Mouse (Mus musculus) E14TG2a.4 (cell line): ENCODE measurements around the gene Hyou1.
"Not testable (repeated sequence)": the region's sequence is repeated elsewhere in the genome, so short reads cannot be mapped to it uniquely, and the experiment has no call there.

Experiments used
- H3K27me3 ChIP-seq: 2 replicates; pipeline ENCODE4 v1.6.1; 2014; ENCODE audit warnings: low read length, control low read depth; ENCODE audit not compliant: insufficient read depth
- H3K36me3 ChIP-seq: 2 replicates; pipeline ENCODE4 v1.6.1; 2014; ENCODE audit warnings: low read length, control low read depth; ENCODE audit not compliant: insufficient read depth
- H3K4me1 ChIP-seq: replicated peaks from 2 replicates; pipeline ENCODE4 v1.6.1; 2014; ENCODE audit warnings: low read depth, low read length, control low read depth
- H3K4me3 ChIP-seq: replicated peaks from 2 replicates; pipeline ENCODE4 v1.5.1; 2014; ENCODE audit warnings: mild to moderate bottlenecking, low read length
- H3K9me3 ChIP-seq: 2 replicates; pipeline ENCODE4 v1.6.1; 2014; ENCODE audit warnings: low read length, control low read depth
- CTCF ChIP-seq: conservative IDR thresholded peaks from 2 replicates; pipeline ENCODE4 v1.5.1; 2014; ENCODE audit warnings: low read length
- NANOG ChIP-seq: IDR thresholded peaks from 2 replicates; pipeline ENCODE4 v1.6.1; 2014; ENCODE audit warnings: borderline replicate concordance, low read length, mixed read lengths
- POU5F1 ChIP-seq: IDR thresholded peaks from 2 replicates; pipeline ENCODE4 v1.6.1; 2014; ENCODE audit warnings: low read length, borderline replicate concordance

The Hyou1 gene

DNA sequence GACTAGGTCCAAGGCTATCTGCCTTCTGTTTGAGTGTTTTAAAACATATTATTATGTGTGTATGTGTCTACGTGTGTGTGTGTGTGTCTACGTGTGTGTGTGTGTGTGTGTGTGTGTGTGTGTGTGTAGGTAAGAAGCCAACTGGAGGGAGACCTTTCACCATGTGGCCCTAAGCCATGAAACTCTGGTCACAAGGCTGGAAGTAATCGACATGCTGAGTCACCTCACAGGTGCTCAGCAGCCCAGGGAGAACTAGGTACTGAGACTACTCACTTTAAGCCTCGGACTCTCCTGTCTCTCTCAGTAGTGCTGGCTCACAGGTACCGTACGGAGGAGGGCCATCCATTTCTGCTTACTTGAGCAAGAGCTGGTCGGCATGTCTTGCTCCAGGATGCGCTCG is 32.1 kb upstream of the Hyou1 start:
- no peak for TF ChIP-seq NANOG
- TF ChIP-seq CTCF = no peak
- no peak for TF ChIP-seq POU5F1

DNA sequence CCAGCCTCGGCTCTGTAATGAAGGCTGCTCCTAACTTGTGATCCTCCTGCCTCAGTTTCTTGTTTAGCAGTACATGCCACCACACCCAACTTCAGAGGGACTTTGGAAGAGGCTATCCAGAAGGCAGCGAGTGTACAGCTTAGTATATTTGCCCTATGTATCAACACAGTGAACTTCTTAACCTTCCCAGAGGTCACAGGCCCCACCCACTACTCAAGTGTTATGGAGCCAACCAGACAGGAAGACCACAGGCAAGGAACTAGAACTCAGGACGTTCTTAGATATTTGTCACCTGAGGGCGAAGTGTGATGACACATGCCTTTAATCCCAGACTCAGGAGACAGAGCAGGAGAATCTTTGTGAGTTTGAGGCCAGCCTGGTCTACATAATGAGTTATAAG is 31.7 kb upstream of the Hyou1 start:
- peaks cover 69% of the 10 kb centered on the region for H3K4me1 ChIP-seq
- no peaks in the 10 kb centered on the region for H3K9me3 ChIP-seq
- 0 out of 2 replicates have a peak overlapping the region, but pooled peaks have one; percentile 10 for H3K4me3 ChIP-seq
- peaks cover 54% of the 10 kb centered on the region for H3K36me3 ChIP-seq
- TF ChIP-seq NANOG (no peak), CTCF (no peak), POU5F1 (no peak)
- H3K27me3 ChIP-seq = no peaks in the 10 kb centered on the region

More for the DNA sequence above, 32.1 kb upstream of the Hyou1 start:
- Histone ChIP-seq H3K27me3 (no peaks in the 10 kb centered on the region), H3K9me3 (no peaks in the 10 kb centered on the region), H3K4me1 (peaks cover 69% of the 10 kb centered on the region), H3K4me3 (0 out of 2 replicates have a peak overlapping the region, but pooled peaks have one; percentile 10), H3K36me3 (peaks cover 54% of the 10 kb centered on the region)

DNA sequence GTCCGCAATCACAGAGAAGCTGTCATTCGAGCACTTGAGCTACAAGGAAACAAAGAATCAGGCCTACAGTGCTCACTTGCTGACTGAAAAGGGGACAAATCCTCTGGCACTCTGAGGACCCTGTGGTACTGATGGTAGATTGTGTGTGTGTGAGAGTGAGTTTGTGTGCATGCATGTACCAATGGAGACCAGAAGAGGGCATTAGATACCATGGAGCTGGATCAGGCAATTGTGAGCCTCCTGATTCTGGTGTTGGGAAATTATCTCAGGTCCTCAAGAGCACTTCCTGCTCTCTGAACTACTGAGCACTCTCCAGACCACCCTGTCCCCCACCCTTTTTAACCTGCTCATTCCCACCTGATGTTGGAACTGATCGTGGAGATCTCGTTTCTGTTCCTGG is 30.7 kb upstream of the Hyou1 start:
- H3K27me3 ChIP-seq = no peaks in the 10 kb centered on the region
- no peaks in the 10 kb centered on the region for H3K9me3 ChIP-seq
- TF ChIP-seq CTCF (peak; percentile 28; the same call in 1 of the 2 replicates), POU5F1 (no peak)
- H3K36me3 ChIP-seq = peaks cover 58% of the 10 kb centered on the region
- 0 out of 2 replicates have a peak overlapping the region, but pooled peaks have one; percentile 7 for H3K4me3 ChIP-seq
- H3K4me1 ChIP-seq = peaks cover 69% of the 10 kb centered on the region

GRCm38 (mm10) chr9:44351396-44351795 is 27.9 kb upstream of the Hyou1 start:
- TF ChIP-seq CTCF (no peak), NANOG (no peak), POU5F1 (no peak)

GRCm38 (mm10) chr9:44352337-44352736 is 27.0 kb upstream of the Hyou1 start:
- no peak for TF ChIP-seq POU5F1
- TF ChIP-seq CTCF = no peak
- TF ChIP-seq NANOG = no peak
- Histone ChIP-seq H3K9me3 (no peaks in the 10 kb centered on the region), H3K4me3 (peak overlapping the region; percentile 24; the same call in 1 of the 2 replicates), H3K36me3 (peaks cover 94% of the 10 kb centered on the region), H3K27me3 (no peaks in the 10 kb centered on the region), H3K4me1 (peaks cover 44% of the 10 kb centered on the region)

More at GRCm38 (mm10) chr9:44351396-44351795, 27.9 kb upstream of the Hyou1 start:
- Histone ChIP-seq H3K9me3 (no peaks in the 10 kb centered on the region), H3K36me3 (peaks cover 87% of the 10 kb centered on the region), H3K4me3 (no peak overlapping the region), H3K27me3 (no peaks in the 10 kb centered on the region), H3K4me1 (peaks cover 52% of the 10 kb centered on the region)

DNA sequence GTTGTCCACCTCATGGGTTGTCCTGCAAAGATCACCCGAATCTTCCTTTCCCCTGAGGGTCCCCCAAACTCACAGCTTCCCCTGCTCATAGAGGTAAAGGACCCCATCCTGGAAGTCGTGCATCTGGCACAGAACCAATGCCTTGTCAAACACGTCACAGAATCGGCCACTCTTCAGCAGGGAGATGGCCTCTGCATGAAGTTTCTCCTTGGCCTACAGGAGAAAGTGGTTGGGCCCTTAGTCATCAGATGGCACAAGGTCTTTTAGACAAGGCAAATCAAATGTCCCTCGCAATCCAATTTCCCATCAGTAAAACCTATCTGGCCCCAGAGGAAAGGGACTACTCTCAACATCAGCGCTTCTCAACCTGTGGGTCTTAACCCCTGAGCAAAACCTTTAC is 26.1 kb upstream of the Hyou1 start:
- H3K4me3 ChIP-seq = peak overlapping the region; percentile 24; the same call in 1 of the 2 replicates
- peaks cover 36% of the 10 kb centered on the region for H3K4me1 ChIP-seq
- H3K9me3 ChIP-seq = no peaks in the 10 kb centered on the region
- TF ChIP-seq NANOG (no peak), POU5F1 (no peak), CTCF (no peak)
- no peaks in the 10 kb centered on the region for H3K27me3 ChIP-seq
- peaks cover 94% of the 10 kb centered on the region for H3K36me3 ChIP-seq

GRCm38 (mm10) chr9:44357207-44357606 is 22.1 kb upstream of the Hyou1 start:
- no peak overlapping the region for H3K4me3 ChIP-seq

GRCm38 (mm10) chr9:44361190-44361917 is 17.9 kb upstream of the Hyou1 start, which contains the start of gene Vps11:
Gene Vps11 (minus strand): TSS chr9:44361670.
- Histone ChIP-seq H3K4me3 (peak within 1 kb of the TSS; percentile 97), H3K4me1 (peaks cover 19% of the 10 kb centered on the region), H3K27me3 (no peaks in the 10 kb centered on the region), H3K36me3 (peaks cover 37% of the 10 kb centered on the region), H3K9me3 (no peaks in the 10 kb centered on the region)
- TF ChIP-seq NANOG (no peak), CTCF (no peak), POU5F1 (no peak)

More at GRCm38 (mm10) chr9:44357207-44357606, 22.1 kb upstream of the Hyou1 start:
- Histone ChIP-seq H3K36me3 (peaks cover 79% of the 10 kb centered on the region), H3K4me1 (peaks cover 31% of the 10 kb centered on the region), H3K9me3 (no peaks in the 10 kb centered on the region), H3K27me3 (no peaks in the 10 kb centered on the region)
- no peak for TF ChIP-seq NANOG
- TF ChIP-seq CTCF = peak; percentile 28; the same call in 1 of the 2 replicates
- no peak for TF ChIP-seq POU5F1

DNA sequence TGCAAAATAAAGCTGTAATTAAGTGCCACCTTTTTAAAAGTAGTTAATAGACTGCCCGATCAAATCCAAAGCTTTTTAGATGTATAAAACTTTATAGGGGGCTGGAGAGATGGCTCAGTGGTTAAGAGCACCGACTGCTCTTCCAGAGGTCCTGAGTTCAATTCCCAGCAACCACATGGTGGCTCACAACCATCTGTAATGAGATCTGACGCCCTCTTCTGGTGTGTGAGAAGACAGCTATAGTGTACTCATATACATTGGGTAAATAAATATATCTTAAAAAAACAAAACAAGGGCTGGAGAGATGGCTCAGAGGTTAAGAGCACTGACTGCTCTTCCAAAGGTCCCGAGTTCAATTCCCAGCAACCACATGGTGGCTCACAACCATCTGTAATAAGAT is 17.4 kb upstream of the Hyou1 start:
- Histone ChIP-seq H3K4me3 (peak overlapping the region; percentile 97), H3K36me3 (peaks cover 32% of the 10 kb centered on the region), H3K4me1 (peaks cover 19% of the 10 kb centered on the region)
- H3K9me3 ChIP-seq, H3K27me3 ChIP-seq: not testable (repeated sequence)
